Mouse (Mus musculus) heart, embryonic 11.5 days (tissue): ENCODE measurements at regions not wholly inside any gene's neighbourhood (a gene's known extent, or its start where the extent isn't known, plus 50 kb on each side); places are given as distances from the start of the nearest gene placed in this dataset.
A peak's percentile ranks its signal among the peaks of the same experiment; 100 is the strongest.

ENCODE experiments used
- ATAC-seq: fragments of 200-750 bp; cut with Nextera tagmentation; replicated peaks from 2 replicates; pipeline ENCODE4 v1.8.0; 2017; ENCODE audit warnings: moderate library complexity; ENCODE audit not compliant: insufficient number of reproducible peaks, low FRiP score, low TSS enrichment
- H3K27ac ChIP-seq: fragments of 300-500 bp; sonication (generic); 2 replicates; pipeline ENCODE4 v1.5.1; 2014; ENCODE audit warnings: mild to moderate bottlenecking, low read depth, low read length
- H3K27me3 ChIP-seq: fragments of 300-500 bp; sonication (generic); 2 replicates; pipeline ENCODE4 v1.6.1; 2014; ENCODE audit warnings: mild to moderate bottlenecking, low read length, mixed read lengths; ENCODE audit not compliant: control insufficient read depth, insufficient read depth
- H3K36me3 ChIP-seq: fragments of 300-500 bp; sonication (generic); 2 replicates; pipeline ENCODE4 v1.6.1; 2014; ENCODE audit warnings: mild to moderate bottlenecking, low read length, moderate library complexity, mixed read lengths; ENCODE audit not compliant: control insufficient read depth, insufficient read depth
- H3K4me1 ChIP-seq: fragments of 300-500 bp; sonication (generic); 2 replicates; pipeline ENCODE4 v1.6.1; 2014; ENCODE audit warnings: low read length; ENCODE audit not compliant: control insufficient read depth, insufficient read depth
- H3K4me2 ChIP-seq: fragments of 300-500 bp; sonication (generic); 2 replicates; pipeline ENCODE4 v1.6.1; 2014; ENCODE audit warnings: mild to moderate bottlenecking, moderate library complexity
- H3K4me3 ChIP-seq: fragments of 300-500 bp; sonication (generic); 2 replicates; pipeline ENCODE4 v1.5.1; 2014; ENCODE audit warnings: low read depth, low read length
- H3K9ac ChIP-seq: fragments of 300-500 bp; sonication (generic); 2 replicates; pipeline ENCODE4 v1.6.1; 2014; ENCODE audit warnings: mild to moderate bottlenecking, low read depth, low read length, moderate library complexity
- H3K9me3 ChIP-seq: fragments of 300-500 bp; sonication (generic); replicated peaks from 2 replicates; pipeline ENCODE4 v1.6.1; 2016; ENCODE audit warnings: low read length; ENCODE audit not compliant: control insufficient read depth
- WGBS: fragments of 180-500 bp; shearing (Covaris S2); extraction: QIAGEN DNeasy Blood & Tissue Kit; methylation state at CpG from one replicate; pipeline ENCODE4 v1.1.7; 2014; ENCODE audit not compliant: insufficient replicate concordance; 5-methylcytosine and 5-hydroxymethylcytosine counted together

DNA sequence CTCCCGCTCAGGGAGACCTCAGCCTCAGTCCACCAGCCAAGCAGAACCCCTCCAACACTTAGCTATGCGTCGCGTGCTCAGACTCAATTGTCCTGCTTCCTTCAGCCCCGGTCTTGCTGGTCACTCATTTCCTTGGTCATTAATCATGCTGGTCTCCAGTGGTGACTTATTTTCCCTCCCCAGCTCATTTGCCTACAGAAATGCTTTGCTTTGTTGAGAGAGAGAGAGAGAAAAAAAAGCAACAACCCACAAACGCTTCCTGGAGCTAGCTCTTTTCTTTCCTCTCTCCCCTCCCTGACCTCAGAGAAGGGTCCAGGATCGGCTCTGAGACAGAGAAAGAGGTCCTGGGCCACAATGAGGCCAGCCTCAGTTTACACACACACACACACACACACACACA lies 102.5 kb upstream of the Unc5b start:
- Histone ChIP-seq H3K9me3 (no peaks in the 10 kb centered on the region), H3K27me3 (no peaks in the 10 kb centered on the region), H3K27ac (peak overlapping the region; percentile 72), H3K4me1 (peaks cover 51% of the 10 kb centered on the region), H3K4me2 (peak overlapping the region; percentile 22; the same call in 1 of the 2 replicates), H3K4me3 (no peak overlapping the region), H3K36me3 (no peaks in the 10 kb centered on the region), H3K9ac (no peak overlapping the region)
- no peak for ATAC-seq
- 32% methylated on average over 7 of the region's 7 CpGs for WGBS

- 19% methylated on average over 3 of the region's 3 CpGs for WGBS
- ATAC-seq: no peak
- H3K4me1 ChIP-seq: peaks cover 61% of the 10 kb centered on the region
- peak overlapping the region; percentile 32; the same call in 1 of the 2 replicates for H3K4me2 ChIP-seq
- H3K4me3 ChIP-seq: no peak overlapping the region
- H3K27me3 ChIP-seq: no peaks in the 10 kb centered on the region
- no peaks in the 10 kb centered on the region for H3K9me3 ChIP-seq
- H3K36me3 ChIP-seq: no peaks in the 10 kb centered on the region
- H3K27ac ChIP-seq: peak overlapping the region; percentile 72
- H3K9ac ChIP-seq: 0 out of 2 replicates have a peak overlapping the region, but pooled peaks have one; percentile 17
Measured at GRCm38 (mm10) chr10:60932855-60933254, 101.5 kb upstream of the Unc5b start.

- H3K9ac ChIP-seq: peak overlapping the region; percentile 2; the same call in 1 of the 2 replicates
- H3K36me3 ChIP-seq: no peaks in the 10 kb centered on the region
- H3K4me1 ChIP-seq: peaks cover 59% of the 10 kb centered on the region
- H3K27ac ChIP-seq: peak overlapping the region; percentile 41; the same call in 1 of the 2 replicates
- H3K27me3 ChIP-seq: no peaks in the 10 kb centered on the region
- no peak overlapping the region for H3K4me2 ChIP-seq
- no peaks in the 10 kb centered on the region for H3K9me3 ChIP-seq
- WGBS: 55% methylated on average over 22 of the region's 22 CpGs
- no peak for ATAC-seq
- H3K4me3 ChIP-seq: no peak overlapping the region
Measured at GRCm38 (mm10) chr10:60931891-60932378, 100.6 kb upstream of the Unc5b start.

GRCm38 (mm10) chr10:60928646-60929045 lies 97.3 kb upstream of the Unc5b start:
- no peak for ATAC-seq
- H3K27me3 ChIP-seq: no peaks in the 10 kb centered on the region
- H3K4me2 ChIP-seq: no peak overlapping the region
- whole genome bisulfite sequencing: 61% methylated on average over 7 of the region's 7 CpGs
- no peak overlapping the region for H3K4me3 ChIP-seq
- H3K27ac ChIP-seq: 0 out of 2 replicates have a peak overlapping the region, but pooled peaks have one; percentile 29
- H3K36me3 ChIP-seq: no peaks in the 10 kb centered on the region
- no peak overlapping the region for H3K9ac ChIP-seq
- H3K9me3 ChIP-seq: no peaks in the 10 kb centered on the region
- peaks cover 52% of the 10 kb centered on the region for H3K4me1 ChIP-seq

GRCm38 (mm10) chr10:60928164-60928563 lies 96.8 kb upstream of the Unc5b start:
- peaks cover 48% of the 10 kb centered on the region for H3K4me1 ChIP-seq
- WGBS: 55% methylated on average over 8 of the region's 8 CpGs
- H3K9me3 ChIP-seq: no peaks in the 10 kb centered on the region
- H3K4me2 ChIP-seq: no peak overlapping the region
- H3K27me3 ChIP-seq: no peaks in the 10 kb centered on the region
- no peak overlapping the region; the same call in 1 of the 2 replicates for H3K9ac ChIP-seq
- no peaks in the 10 kb centered on the region for H3K36me3 ChIP-seq
- no peak for ATAC-seq
- H3K27ac ChIP-seq: peak overlapping the region; percentile 29
- no peak overlapping the region for H3K4me3 ChIP-seq

DNA sequence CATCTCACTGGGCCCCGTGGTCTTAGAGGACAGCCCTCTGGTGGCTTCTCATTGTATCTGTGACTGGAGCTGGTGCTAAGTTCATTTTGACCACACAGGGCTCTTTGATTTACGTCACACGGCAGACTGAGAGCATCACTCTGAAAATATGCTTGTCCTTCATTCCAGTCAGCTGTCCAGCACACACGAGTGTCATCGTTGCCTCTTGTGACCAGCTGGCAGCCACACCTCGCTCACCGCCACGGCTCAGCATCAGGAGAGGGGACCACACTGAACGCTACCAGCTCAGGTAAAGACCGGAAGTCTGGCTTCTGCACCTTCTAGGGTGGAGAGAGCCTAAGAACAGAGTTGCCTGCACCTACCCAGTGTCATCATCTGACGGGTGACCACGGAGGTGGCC lies 95.3 kb upstream of the Unc5b start:
- H3K4me1 ChIP-seq: peaks cover 34% of the 10 kb centered on the region
- no peak overlapping the region for H3K4me2 ChIP-seq
- H3K36me3 ChIP-seq: no peaks in the 10 kb centered on the region
- 77% methylated on average over 12 of the region's 12 CpGs for WGBS
- H3K4me3 ChIP-seq: no peak overlapping the region
- H3K27ac ChIP-seq: no peak overlapping the region
- H3K27me3 ChIP-seq: no peaks in the 10 kb centered on the region
- H3K9ac ChIP-seq: no peak overlapping the region
- no peak for ATAC-seq
- H3K9me3 ChIP-seq: no peaks in the 10 kb centered on the region

GRCm38 (mm10) chr10:60925644-60926043 lies 94.3 kb upstream of the Unc5b start:
- H3K9me3 ChIP-seq: no peaks in the 10 kb centered on the region
- no peaks in the 10 kb centered on the region for H3K36me3 ChIP-seq
- H3K27me3 ChIP-seq: no peaks in the 10 kb centered on the region
- H3K9ac ChIP-seq: no peak overlapping the region
- peak overlapping the region; percentile 37; the same call in 1 of the 2 replicates for H3K27ac ChIP-seq
- H3K4me1 ChIP-seq: peaks cover 38% of the 10 kb centered on the region
- 45% methylated on average over 2 of the region's 2 CpGs for WGBS
- ATAC-seq: no peak
- H3K4me2 ChIP-seq: no peak overlapping the region
- no peak overlapping the region for H3K4me3 ChIP-seq

DNA sequence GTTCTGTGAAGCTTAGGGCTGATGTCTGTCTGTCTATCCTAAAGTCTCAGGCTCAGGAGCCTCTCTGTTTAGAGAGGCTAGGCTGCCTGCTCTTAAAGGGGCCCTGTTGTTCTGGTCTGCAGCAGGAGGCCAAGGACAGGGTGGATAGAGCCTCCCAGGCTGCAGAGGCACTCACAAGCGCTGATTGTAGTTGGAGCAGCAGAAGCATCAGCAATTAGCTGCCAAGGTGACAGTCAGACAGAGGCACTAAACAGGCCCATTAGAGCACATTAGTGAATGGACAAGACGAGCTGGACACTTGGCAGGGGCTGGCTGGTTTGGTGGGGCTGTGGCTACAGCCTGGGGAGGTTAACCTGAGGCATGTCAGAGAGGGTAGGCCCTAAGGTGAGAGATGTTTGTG lies 93.8 kb upstream of the Unc5b start:
- H3K4me1 ChIP-seq: peaks cover 41% of the 10 kb centered on the region
- no peak overlapping the region for H3K9ac ChIP-seq
- WGBS: 35% methylated on average over 2 of the region's 2 CpGs
- peak overlapping the region; percentile 37 for H3K27ac ChIP-seq
- H3K4me3 ChIP-seq: no peak overlapping the region
- H3K36me3 ChIP-seq: no peaks in the 10 kb centered on the region
- no peak for ATAC-seq
- H3K4me2 ChIP-seq: no peak overlapping the region; the same call in 1 of the 2 replicates
- no peaks in the 10 kb centered on the region for H3K9me3 ChIP-seq
- H3K27me3 ChIP-seq: no peaks in the 10 kb centered on the region

DNA sequence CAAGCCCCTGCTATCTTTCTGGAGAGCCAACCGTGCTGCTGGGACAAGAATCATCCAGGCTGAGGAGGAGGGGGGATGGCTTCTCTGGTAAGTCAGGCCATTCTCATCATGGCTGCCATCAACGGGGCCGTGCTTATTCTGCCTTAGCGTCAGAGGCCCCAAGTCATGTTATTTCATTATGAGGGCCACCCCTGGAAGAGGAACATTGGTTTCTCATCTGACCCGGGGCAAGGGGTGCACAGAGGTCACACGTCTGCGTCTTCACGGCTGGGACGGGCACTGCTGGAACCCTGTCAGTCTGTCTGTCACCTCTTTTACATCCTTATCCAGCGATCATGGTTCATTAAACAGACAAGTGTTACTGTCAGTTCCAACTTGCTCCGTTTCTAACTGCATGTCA lies 92.4 kb upstream of the Unc5b start:
- Histone ChIP-seq H3K27me3 (no peaks in the 10 kb centered on the region), H3K9ac (no peak overlapping the region), H3K9me3 (no peaks in the 10 kb centered on the region), H3K4me3 (no peak overlapping the region), H3K27ac (no peak overlapping the region), H3K4me2 (no peak overlapping the region), H3K4me1 (peaks cover 40% of the 10 kb centered on the region), H3K36me3 (no peaks in the 10 kb centered on the region)
- no peak for ATAC-seq
- whole genome bisulfite sequencing: 57% methylated on average over 11 of the region's 11 CpGs
